Mouse (Mus musculus): ENCODE data around the gene Hspa2. TPM values are rescaled to one million over a fixed set of nuclear protein-coding genes. Genes with fewer than 3 reads are reported as not detected.
"Not testable (repeated sequence)": the region's sequence is repeated elsewhere in the genome, so short reads cannot be mapped to it uniquely, and the experiment has no call there.

Gene Hspa2
- total RNA-seq, 2 experiments from 2014 or later, result 6.0 to 6.7 TPM

- DNase-seq (ENCODE audit: low spot score in 2 of 2), result no peak
Measured at GRCm38 (mm10) chr12:76427546-76427945, 23.6 kb downstream of the Hspa2 start.

GRCm38 (mm10) chr12:76430879-76431406 lies 27.0 kb downstream of the Hspa2 start:
- no peak for DNase-seq (ENCODE audit: low spot score in 2 of 2)

GRCm38 (mm10) chr12:76431431-76431830 lies 27.5 kb downstream of the Hspa2 start:
- no peak for DNase-seq (ENCODE audit: low spot score in 2 of 2)

- DNase-seq (ENCODE audit: low spot score in 2 of 2), result no peak
Measured at GRCm38 (mm10) chr12:76434111-76434510, 30.1 kb downstream of the Hspa2 start.

GRCm38 (mm10) chr12:76435084-76435483 lies 31.1 kb downstream of the Hspa2 start:
- no peak for DNase-seq (ENCODE audit: low spot score in 2 of 2)

GRCm38 (mm10) chr12:76435549-76435948 lies 31.6 kb downstream of the Hspa2 start:
- no peak for DNase-seq (ENCODE audit: low spot score in 2 of 2)

- not testable (repeated sequence) for DNase-seq (ENCODE audit: low spot score in 2 of 2)
Measured at GRCm38 (mm10) chr12:76443488-76443887, 39.5 kb downstream of the Hspa2 start.

GRCm38 (mm10) chr12:76444359-76444772 lies 40.4 kb downstream of the Hspa2 start:
- no peak for DNase-seq (ENCODE audit: low spot score in 2 of 2)

- no peak for DNase-seq (ENCODE audit: low spot score in 2 of 2)
Measured at GRCm38 (mm10) chr12:76444862-76445261, 40.9 kb downstream of the Hspa2 start.

- no peak for DNase-seq (ENCODE audit: low spot score in 2 of 2)
Measured at GRCm38 (mm10) chr12:76446201-76446600, 42.2 kb downstream of the Hspa2 start.

GRCm38 (mm10) chr12:76448127-76448526 lies 44.2 kb downstream of the Hspa2 start:
- DNase-seq (ENCODE audit: low spot score in 2 of 2), result no peak

- no peak for DNase-seq (ENCODE audit: low spot score in 2 of 2)
Measured at GRCm38 (mm10) chr12:76452203-76452602, 48.2 kb downstream of the Hspa2 start.

Other genes starting within 250 kb of the Hspa2 start
- gene Esr2, start 226.9 kb upstream of the Hspa2 start, total RNA-seq (2021), result under 1 TPM; 0.10 to 0.34 TPM
- gene Tex21, start 157.4 kb upstream of the Hspa2 start, total RNA-seq (2021), result not detected
- 10 to 100 TPM; 22.9 to 25.5 TPM for gene Mthfd1, start 148.9 kb upstream of the Hspa2 start, total RNA-seq (2021)
- 1 to 10 TPM; 1.6 to 1.7 TPM for gene Akap5, start 79.3 kb upstream of the Hspa2 start, total RNA-seq (2021)
- 10 to 100 TPM; 13.6 to 19.7 TPM for gene Zbtb25, start 34.6 kb upstream of the Hspa2 start, total RNA-seq (2021)
- 1 to 10 TPM; 7.0 to 8.8 TPM for gene Zbtb1, start 33.9 kb upstream of the Hspa2 start, total RNA-seq (2021)
- gene Ppp1r36, start 13.4 kb downstream of the Hspa2 start, total RNA-seq (2021), result under 1 TPM in 1 of 2 experiments, not detected in 1; 0.44 TPM
- gene Plekhg3, start 126.7 kb downstream of the Hspa2 start, total RNA-seq (2021), result 10 to 100 TPM; 23.2 to 27.6 TPM